Mouse (Mus musculus) heart, embryonic 15.5 days (tissue): Measurements from ENCODE around the gene Hjurp. TPM values are rescaled to one million over a fixed set of nuclear protein-coding genes. Genes with fewer than 3 reads are reported as not detected.

Experiments used
- ATAC-seq: fragments of 200-750 bp; cut with Nextera tagmentation; replicated peaks from 2 replicates; pipeline ENCODE4 v1.8.0; 2017; ENCODE audit warnings: low read depth, moderate TSS enrichment; ENCODE audit not compliant: insufficient number of reproducible peaks, insufficient read depth, low FRiP score
- H3K27ac ChIP-seq: fragments of 300-500 bp; sonication (generic); 2 replicates; pipeline ENCODE4 v1.5.1; 2015; ENCODE audit warnings: mild to moderate bottlenecking, inconsistent platforms
- H3K27me3 ChIP-seq: fragments of 300-500 bp; sonication (generic); 2 replicates; pipeline ENCODE4 v1.6.1; 2015; ENCODE audit warnings: inconsistent platforms
- H3K36me3 ChIP-seq: fragments of 300-500 bp; sonication (generic); 2 replicates; pipeline ENCODE4 v1.6.1; 2015; ENCODE audit warnings: mild to moderate bottlenecking, inconsistent platforms
- H3K4me1 ChIP-seq: fragments of 300-500 bp; sonication (generic); replicated peaks from 2 replicates; pipeline ENCODE4 v1.6.1; 2015; ENCODE audit warnings: inconsistent platforms
- H3K4me2 ChIP-seq: fragments of 300-500 bp; sonication (generic); 2 replicates; pipeline ENCODE4 v1.6.1; 2015; ENCODE audit warnings: inconsistent platforms, mild to moderate bottlenecking, moderate library complexity
- H3K4me3 ChIP-seq: fragments of 300-500 bp; sonication (generic); 2 replicates; pipeline ENCODE4 v1.5.1; 2015; ENCODE audit warnings: mild to moderate bottlenecking, inconsistent platforms
- H3K9ac ChIP-seq: fragments of 300-500 bp; sonication (generic); 2 replicates; pipeline ENCODE4 v1.6.1; 2015; ENCODE audit warnings: mild to moderate bottlenecking, inconsistent platforms
- H3K9me3 ChIP-seq: fragments of 300-500 bp; sonication (generic); replicated peaks from 2 replicates; pipeline ENCODE4 v1.6.1; 2016; ENCODE audit warnings: inconsistent platforms
- WGBS: fragments of 180-500 bp; shearing (Covaris S2); methylation state at CpG from one replicate; pipeline ENCODE4 v1.1.7; 2015; ENCODE audit warnings: mixed read lengths; 5-methylcytosine and 5-hydroxymethylcytosine counted together
- polyA plus RNA-seq: library from polyadenylated mRNA; unstranded; fragments of >200 nt; fragmentation: Nextera tagmentation; extraction: Ambion mirVana; gene quantifications from 2 replicates; pipeline ENCODE4 v1.2.1, GENCODE M21; 2015

Gene Hjurp
- 93.4 and 119 TPM in 2 replicates for polyA plus RNA-seq

GRCm38 (mm10) chr1:88277098-88277817 is at the start of gene Hjurp, which contains the start of gene Trpm8:
Hjurp (minus strand) TSS chr1:88277633.
Trpm8 (plus strand) TSS chr1:88277661.
- H3K27ac ChIP-seq = peak within 1 kb of the TSS; percentile 79
- peak within 1 kb of the TSS; percentile 50 for H3K4me3 ChIP-seq
- peaks cover 20% of the 10 kb centered on the region for H3K36me3 ChIP-seq
- peak; percentile 95 for ATAC-seq
- WGBS = under 1% methylated on average over 50 of the region's 50 CpGs
- peak within 1 kb of the TSS; percentile 60 for H3K4me2 ChIP-seq
- peaks cover 24% of the 10 kb centered on the region for H3K4me1 ChIP-seq
- H3K27me3 ChIP-seq = no peaks in the 10 kb centered on the region
- no peaks in the 10 kb centered on the region for H3K9me3 ChIP-seq
- peak within 1 kb of the TSS; percentile 67 for H3K9ac ChIP-seq

- no peaks in the 10 kb centered on the region for H3K36me3 ChIP-seq
- H3K27me3 ChIP-seq = no peaks in the 10 kb centered on the region
- no peaks in the 10 kb centered on the region for H3K4me1 ChIP-seq
- H3K4me2 ChIP-seq = no peak overlapping the region
- no peaks in the 10 kb centered on the region for H3K9me3 ChIP-seq
- H3K27ac ChIP-seq = no peak overlapping the region
- WGBS = 67% methylated on average over 3 of the region's 3 CpGs
- no peak overlapping the region for H3K9ac ChIP-seq
- no peak for ATAC-seq
- H3K4me3 ChIP-seq = no peak overlapping the region
Observed at GRCm38 (mm10) chr1:88323101-88323500, 45.7 kb upstream of the Hjurp start.

GRCm38 (mm10) chr1:88322146-88322545 is 44.7 kb upstream of the Hjurp start:
- H3K4me3 ChIP-seq = no peak overlapping the region
- H3K36me3 ChIP-seq = no peaks in the 10 kb centered on the region
- no peaks in the 10 kb centered on the region for H3K9me3 ChIP-seq
- H3K27ac ChIP-seq = no peak overlapping the region
- H3K27me3 ChIP-seq = no peaks in the 10 kb centered on the region
- H3K4me1 ChIP-seq = no peaks in the 10 kb centered on the region
- H3K4me2 ChIP-seq = no peak overlapping the region
- ATAC-seq = no peak
- H3K9ac ChIP-seq = no peak overlapping the region

GRCm38 (mm10) chr1:88320821-88321395 is 43.5 kb upstream of the Hjurp start:
- Histone ChIP-seq H3K9me3 (no peaks in the 10 kb centered on the region), H3K27me3 (no peaks in the 10 kb centered on the region), H3K4me1 (no peaks in the 10 kb centered on the region), H3K4me2 (no peak overlapping the region), H3K36me3 (no peaks in the 10 kb centered on the region), H3K9ac (no peak overlapping the region), H3K27ac (no peak overlapping the region), H3K4me3 (no peak overlapping the region)
- 70% methylated on average over 7 of the region's 7 CpGs for WGBS
- ATAC-seq = no peak

- no peak for ATAC-seq
- no peaks in the 10 kb centered on the region for H3K4me1 ChIP-seq
- H3K27me3 ChIP-seq = no peaks in the 10 kb centered on the region
- H3K36me3 ChIP-seq = no peaks in the 10 kb centered on the region
- no peak overlapping the region for H3K4me2 ChIP-seq
- H3K9me3 ChIP-seq = no peaks in the 10 kb centered on the region
- H3K4me3 ChIP-seq = no peak overlapping the region
- no peak overlapping the region for H3K27ac ChIP-seq
- 66% methylated on average over 6 of the region's 6 CpGs for WGBS
- no peak overlapping the region for H3K9ac ChIP-seq
Observed at GRCm38 (mm10) chr1:88318531-88319060, 41.2 kb upstream of the Hjurp start.

- Histone ChIP-seq H3K27me3 (no peaks in the 10 kb centered on the region), H3K4me2 (no peak overlapping the region), H3K27ac (no peak overlapping the region), H3K4me1 (no peaks in the 10 kb centered on the region), H3K9me3 (no peaks in the 10 kb centered on the region), H3K36me3 (no peaks in the 10 kb centered on the region), H3K4me3 (no peak overlapping the region), H3K9ac (no peak overlapping the region)
- no peak for ATAC-seq
- 83% methylated on average over 1 of the region's 1 CpGs for WGBS
Observed at GRCm38 (mm10) chr1:88317279-88317678, 39.8 kb upstream of the Hjurp start.

GRCm38 (mm10) chr1:88310349-88310748 is 32.9 kb upstream of the Hjurp start:
- H3K4me3 ChIP-seq = no peak overlapping the region
- H3K9me3 ChIP-seq = peaks cover 31% of the 10 kb centered on the region
- no peak overlapping the region for H3K9ac ChIP-seq
- no peaks in the 10 kb centered on the region for H3K4me1 ChIP-seq
- H3K36me3 ChIP-seq = no peaks in the 10 kb centered on the region
- ATAC-seq = no peak
- H3K27ac ChIP-seq = no peak overlapping the region
- no peaks in the 10 kb centered on the region for H3K27me3 ChIP-seq
- no peak overlapping the region for H3K4me2 ChIP-seq
- 60% methylated on average over 3 of the region's 3 CpGs for WGBS

GRCm38 (mm10) chr1:88309905-88310304 is 32.5 kb upstream of the Hjurp start:
- Histone ChIP-seq H3K27me3 (no peaks in the 10 kb centered on the region), H3K9ac (no peak overlapping the region), H3K27ac (no peak overlapping the region), H3K4me1 (no peaks in the 10 kb centered on the region), H3K4me2 (no peak overlapping the region), H3K36me3 (no peaks in the 10 kb centered on the region), H3K4me3 (no peak overlapping the region), H3K9me3 (peaks cover 31% of the 10 kb centered on the region)
- no peak for ATAC-seq
- 42% methylated on average over 3 of the region's 3 CpGs for WGBS

GRCm38 (mm10) chr1:88309020-88309419 is 31.6 kb upstream of the Hjurp start:
- WGBS = 48% methylated on average over 2 of the region's 2 CpGs
- Histone ChIP-seq H3K9ac (no peak overlapping the region), H3K4me2 (no peak overlapping the region), H3K4me3 (no peak overlapping the region), H3K27me3 (no peaks in the 10 kb centered on the region), H3K27ac (no peak overlapping the region), H3K9me3 (peaks cover 37% of the 10 kb centered on the region), H3K4me1 (no peaks in the 10 kb centered on the region), H3K36me3 (no peaks in the 10 kb centered on the region)
- ATAC-seq = 0 out of 2 replicates have a peak, but pooled peaks have one; percentile 8

- 61% methylated on average over 12 of the region's 12 CpGs for WGBS
- Histone ChIP-seq H3K4me3 (no peak overlapping the region), H3K9me3 (peaks cover 40% of the 10 kb centered on the region), H3K36me3 (no peaks in the 10 kb centered on the region), H3K4me1 (no peaks in the 10 kb centered on the region), H3K9ac (no peak overlapping the region), H3K27ac (no peak overlapping the region), H3K27me3 (no peaks in the 10 kb centered on the region), H3K4me2 (no peak overlapping the region)
- no peak for ATAC-seq
Observed at GRCm38 (mm10) chr1:88307180-88307579, 29.7 kb upstream of the Hjurp start.

GRCm38 (mm10) chr1:88306543-88306942 is 29.1 kb upstream of the Hjurp start:
- Histone ChIP-seq H3K9ac (no peak overlapping the region), H3K27me3 (no peaks in the 10 kb centered on the region), H3K4me1 (no peaks in the 10 kb centered on the region), H3K9me3 (peaks cover 40% of the 10 kb centered on the region), H3K36me3 (no peaks in the 10 kb centered on the region), H3K4me3 (no peak overlapping the region), H3K27ac (no peak overlapping the region), H3K4me2 (no peak overlapping the region)
- 58% methylated on average over 1 of the region's 1 CpGs for WGBS
- ATAC-seq = no peak
